Mouse (Mus musculus) mammary gland, adult 2 months (tissue): ENCODE data around the gene Rhox9. TPM values are rescaled to one million over a fixed set of nuclear protein-coding genes. Genes with fewer than 3 reads are reported as not detected.

ENCODE experiments used
- polyA plus RNA-seq: library from polyadenylated mRNA; depleted of rRNA; stranded (reverse); fragments of >200 nt; gene quantifications from 2 replicates; pipeline ENCODE4 v1.2.3, GENCODE M21; 2012; ENCODE audit warnings: low replicate concordance; rRNA removed

The Rhox9 gene
- polyA plus RNA-seq, result not detected in 2 replicates

DNA sequence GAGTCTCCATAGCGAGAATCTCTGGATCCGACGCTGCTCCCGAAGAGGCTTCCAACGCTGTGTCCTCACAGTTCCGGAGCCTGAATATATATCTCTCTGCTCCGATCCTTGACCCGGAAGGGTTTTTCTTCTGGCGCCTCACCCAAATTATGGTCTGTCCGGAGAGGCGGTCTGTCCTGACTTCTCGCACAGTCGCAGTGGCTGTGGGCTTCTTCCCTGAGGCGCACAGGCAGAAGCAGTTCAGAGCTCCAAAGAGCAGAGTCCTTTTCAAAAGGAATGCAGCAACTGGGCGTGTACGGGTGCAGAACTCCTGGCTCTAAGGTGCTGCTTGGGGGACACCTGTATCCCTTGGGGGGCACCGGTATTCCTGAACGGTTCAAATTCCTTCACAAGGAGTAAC lies at the start of gene Rhox9:
Gene Rhox9 (minus strand): TSS at position 101 of the 400 bp plus-strand sequence.

DNA sequence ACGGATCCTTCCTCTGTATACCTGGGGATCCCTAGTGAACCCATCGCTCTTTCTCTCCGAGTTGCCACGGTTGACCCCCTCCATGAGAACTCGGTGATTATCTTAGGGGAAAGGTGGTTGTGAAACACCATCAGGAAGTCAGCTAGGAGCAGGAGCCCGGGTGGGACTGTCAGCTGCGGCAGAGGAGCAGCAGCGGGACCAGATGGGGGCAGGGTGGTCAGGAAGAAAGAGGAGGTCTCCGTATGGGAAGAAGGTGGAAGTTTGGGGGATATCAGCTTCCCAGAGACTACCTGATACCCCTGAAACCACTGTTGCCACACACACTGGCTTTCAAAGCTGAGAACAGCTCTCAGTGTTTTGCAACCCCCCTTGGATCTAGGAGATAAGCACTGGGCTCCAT lies 4.4 kb downstream of the Rhox9 start, which contains the start of gene Rhox7b:
Gene Rhox7b (minus strand): TSS at position 101 of the 400 bp plus-strand sequence.

DNA sequence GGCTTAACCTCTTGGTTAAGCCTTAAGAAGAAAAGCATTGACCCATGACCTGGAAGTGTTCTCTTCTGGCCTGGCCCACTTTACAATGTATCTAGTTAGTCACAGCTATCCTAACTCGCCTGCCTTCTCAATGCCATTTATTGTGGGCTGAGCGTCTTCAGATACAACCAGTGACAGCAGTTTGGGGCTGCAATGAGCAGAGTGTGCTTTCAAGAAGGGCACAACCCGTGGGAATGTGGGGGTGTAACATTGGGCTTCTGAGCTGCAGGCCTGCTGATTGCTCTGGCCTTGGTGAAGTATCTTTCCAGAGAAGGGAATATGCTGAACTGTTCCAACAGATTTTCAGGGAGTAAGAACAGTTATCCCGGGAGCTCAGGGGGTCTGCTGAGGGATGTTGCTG lies 22.7 kb downstream of the Rhox9 start, which contains the start of gene Rhox8:
Gene Rhox8 (minus strand): TSS at position 101 of the 400 bp plus-strand sequence.

Other genes starting within 250 kb of the Rhox9 start
- gene Rhox3h, start 233.0 kb downstream of the Rhox9 start, polyA plus RNA-seq, result not detected in 2 replicates
- not detected in 2 replicates for gene Rhox2h, start 228.5 kb downstream of the Rhox9 start, polyA plus RNA-seq
- gene Rhox5, start 96.9 kb downstream of the Rhox9 start, polyA plus RNA-seq, result not detected in 2 replicates
- not detected in 2 replicates for gene Rhox6, start 74.9 kb downstream of the Rhox9 start, polyA plus RNA-seq
- gene Rhox7a, start 70.1 kb downstream of the Rhox9 start, polyA plus RNA-seq, result not detected in 2 replicates
- not detected in 2 replicates for gene Rhox8, start 22.8 kb downstream of the Rhox9 start, polyA plus RNA-seq
- gene Rhox7b, start 4.5 kb downstream of the Rhox9 start, polyA plus RNA-seq, result not detected in 2 replicates
- not detected in 2 replicates for gene Btg1-ps1, start 117.0 kb upstream of the Rhox9 start, polyA plus RNA-seq
- not detected in 2 replicates for gene Btg1-ps2, start 141.3 kb upstream of the Rhox9 start, polyA plus RNA-seq
- gene Rhox10, start 164.7 kb upstream of the Rhox9 start, polyA plus RNA-seq, result not detected in 2 replicates
- not detected in 2 replicates for gene Rhox11, start 183.4 kb upstream of the Rhox9 start, polyA plus RNA-seq
- not detected in 2 replicates for gene Rhox12, start 209.1 kb upstream of the Rhox9 start, polyA plus RNA-seq
- not detected in 2 replicates for gene Rhox13, start 219.4 kb upstream of the Rhox9 start, polyA plus RNA-seq